Mouse (Mus musculus): Measurements from ENCODE around the gene Ctbp2. TPM values are rescaled to one million over a fixed set of nuclear protein-coding genes. Genes with fewer than 3 reads are reported as not detected.

The Ctbp2 gene
- total RNA-seq, 2 experiments from 2014 or later = 65.6 to 68.6 TPM

DNA sequence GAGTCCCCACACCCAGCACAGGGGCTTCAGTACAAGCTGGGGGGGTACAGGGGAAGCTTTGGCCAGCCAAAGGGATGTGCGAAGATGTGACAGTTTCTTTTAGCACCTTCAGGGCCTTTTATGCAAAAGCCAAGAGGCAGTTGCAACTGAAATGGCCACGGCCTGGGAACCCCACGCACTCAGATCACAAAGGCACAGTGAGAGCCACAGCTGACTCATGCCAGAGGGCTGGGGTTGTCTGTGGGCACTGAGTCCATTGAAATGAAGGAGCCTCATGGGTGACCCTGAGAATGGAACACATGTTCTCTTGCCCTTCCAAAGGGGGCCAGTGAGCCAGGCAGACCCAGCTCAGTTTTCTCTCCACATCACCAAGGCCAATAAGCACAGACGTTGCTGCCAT is 115.5 kb downstream of the Ctbp2 start:
- peak; percentile 60 to 76 for DNase-seq

DNA sequence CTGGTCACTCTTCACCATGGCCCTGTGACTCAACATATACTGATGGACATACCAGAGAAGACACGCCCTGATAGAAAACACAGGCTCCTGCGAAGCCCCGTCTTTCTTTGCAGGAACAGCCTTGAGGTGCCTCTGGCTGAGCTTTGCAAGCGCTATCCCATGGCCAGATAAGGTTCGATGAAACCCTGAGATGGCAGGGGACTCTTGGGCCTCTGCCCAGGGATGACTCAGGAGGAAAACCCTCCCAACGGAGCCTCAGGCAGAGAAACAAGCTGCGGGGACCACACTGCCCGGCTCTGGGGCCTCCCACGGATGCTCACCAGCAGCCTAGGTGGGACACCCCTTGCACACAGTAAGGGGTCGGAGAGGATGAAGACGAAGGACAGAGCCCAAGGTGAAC is 116.8 kb downstream of the Ctbp2 start:
- DNase-seq = peak; percentile 93 to 94

DNA sequence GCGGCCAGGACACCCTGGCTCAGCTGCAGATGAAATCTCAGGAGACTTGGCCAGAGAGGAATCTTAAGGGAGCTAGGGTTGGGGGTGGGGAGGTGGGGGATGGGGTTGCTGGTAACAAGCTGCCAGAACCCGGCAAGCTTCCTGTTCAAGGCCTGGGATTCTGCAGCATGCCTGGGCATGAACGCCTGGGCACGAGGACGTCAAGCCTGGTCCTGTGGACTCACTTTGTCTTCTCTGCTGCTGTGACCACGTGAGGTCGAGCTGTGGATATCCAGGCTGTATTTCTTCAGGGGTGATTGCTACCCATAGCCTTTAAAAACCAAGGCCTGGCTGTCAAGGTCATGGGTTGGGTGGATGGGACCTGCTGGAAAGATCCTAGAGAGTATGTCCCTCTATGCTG is 118.4 kb downstream of the Ctbp2 start:
- DNase-seq = peak in 1 of 2 experiments; percentile 48

DNA sequence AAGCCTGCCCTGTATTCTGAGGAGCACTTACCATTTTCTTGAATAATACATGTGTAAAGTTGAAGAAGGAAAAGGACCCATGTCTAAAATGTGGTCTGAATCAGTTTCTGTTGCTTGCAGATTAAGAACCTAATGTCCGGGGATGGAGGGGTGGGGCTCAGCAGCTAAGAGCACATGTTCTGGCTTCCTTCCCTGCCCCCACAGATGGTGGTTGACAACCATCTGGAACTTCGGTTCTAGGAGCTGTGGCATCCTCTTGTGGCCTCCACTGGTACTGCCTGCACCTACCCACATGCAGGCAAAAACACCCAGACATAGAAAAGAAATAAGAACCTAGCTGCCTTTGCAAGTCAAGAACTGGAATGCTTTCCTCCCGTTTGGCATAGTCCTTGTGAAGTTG is 120.7 kb downstream of the Ctbp2 start:
- DNase-seq = peak; percentile 82 to 88

DNA sequence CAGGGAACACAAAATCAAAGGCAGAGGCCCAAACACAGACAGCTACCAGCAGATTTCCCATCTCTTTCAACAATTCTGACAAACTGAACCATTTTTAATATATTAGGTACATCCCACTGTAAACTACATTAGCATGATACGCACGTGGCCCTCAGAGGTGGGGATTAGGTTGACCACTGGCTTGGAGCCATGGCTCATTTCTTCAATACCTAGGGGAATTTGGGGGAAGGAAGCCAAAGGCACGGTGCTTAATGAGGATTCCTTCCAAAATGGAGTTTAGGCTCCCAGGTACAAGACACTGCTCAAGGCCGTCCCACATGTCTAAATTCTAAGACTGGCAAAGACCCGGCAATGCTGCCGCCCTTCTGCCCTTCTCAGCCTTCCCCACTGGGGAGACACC is 121.9 kb downstream of the Ctbp2 start:
- no peak for DNase-seq

DNA sequence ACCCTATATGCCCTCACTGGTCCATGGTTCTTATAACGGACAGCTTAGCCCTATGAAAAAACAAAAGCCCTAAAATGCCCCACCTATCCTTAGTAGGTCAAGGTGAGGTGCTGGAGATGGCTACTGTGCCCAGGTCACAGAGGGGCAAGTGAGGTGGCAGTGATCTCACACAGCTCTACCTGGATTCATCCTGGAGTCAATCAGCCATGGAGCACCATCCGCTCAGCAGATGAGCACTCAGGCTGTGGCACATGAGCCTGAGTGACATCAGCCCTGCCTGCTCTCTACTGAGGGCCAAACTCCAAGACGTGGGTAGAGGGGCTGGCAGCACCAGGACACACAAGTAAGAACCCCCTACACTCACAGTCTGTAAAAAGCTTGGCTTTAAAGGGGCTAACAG is 122.8 kb downstream of the Ctbp2 start:
- no peak for DNase-seq

DNA sequence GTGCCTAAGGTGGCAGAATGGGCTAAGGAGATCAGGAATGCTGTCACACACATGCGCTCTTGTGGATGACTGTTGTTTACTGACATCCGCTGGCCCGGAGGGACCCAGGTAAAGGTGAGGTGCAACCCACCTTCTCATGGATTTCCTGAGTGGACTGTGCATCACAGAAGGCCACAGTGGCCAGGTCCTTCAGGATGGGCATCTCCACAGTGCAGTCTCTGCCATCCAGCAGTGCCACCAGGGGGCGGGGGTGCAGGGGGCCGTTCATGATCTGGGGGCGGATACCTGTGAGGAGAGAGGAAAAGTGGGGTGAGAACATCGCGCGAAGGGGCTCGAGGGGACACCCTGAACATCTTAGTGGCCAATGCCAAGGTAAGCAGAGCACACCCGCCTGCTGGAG is 125.1 kb downstream of the Ctbp2 start:
- no peak for DNase-seq

DNA sequence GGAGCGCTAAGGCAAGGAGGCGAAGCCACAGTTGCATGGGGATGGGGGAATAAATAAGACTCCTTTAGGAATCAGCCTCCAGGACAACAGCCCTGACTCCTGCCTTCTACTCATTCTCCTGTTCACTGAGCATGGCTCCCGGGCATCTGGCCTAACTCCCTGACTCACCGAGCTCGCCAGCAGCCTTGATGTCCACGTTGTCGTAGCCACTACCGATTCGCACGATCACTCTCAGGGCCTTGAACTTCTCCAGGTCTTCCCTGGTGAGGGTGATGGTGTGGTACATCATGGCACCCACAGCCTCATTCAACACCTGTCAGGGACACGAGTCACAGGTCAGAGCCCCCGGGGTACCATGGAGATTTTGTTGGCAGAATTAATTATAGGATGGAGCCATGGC is 125.5 kb downstream of the Ctbp2 start:
- peak; percentile 85 to 89 for DNase-seq

DNA sequence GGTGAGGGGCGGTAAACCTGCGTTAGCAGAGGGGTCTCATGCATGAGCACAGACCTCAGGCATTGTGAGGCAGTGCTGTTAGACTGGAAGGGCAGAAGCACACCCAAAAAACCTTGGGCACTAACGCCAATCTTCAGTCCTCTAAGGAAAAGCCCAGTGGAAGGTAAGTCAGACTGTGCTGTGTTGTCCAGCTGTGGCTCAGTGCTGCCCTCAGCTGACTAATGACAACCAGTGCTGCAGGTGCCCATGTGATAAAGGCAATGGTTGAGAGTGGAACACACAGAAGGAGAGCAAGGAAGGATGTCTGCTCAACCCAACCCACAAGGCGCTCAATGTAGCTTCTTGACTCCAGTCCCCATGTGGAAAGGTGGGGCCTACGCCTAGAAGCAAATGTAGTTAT is 127.8 kb downstream of the Ctbp2 start:
- peak in 1 of 2 experiments; percentile 66 for DNase-seq

DNA sequence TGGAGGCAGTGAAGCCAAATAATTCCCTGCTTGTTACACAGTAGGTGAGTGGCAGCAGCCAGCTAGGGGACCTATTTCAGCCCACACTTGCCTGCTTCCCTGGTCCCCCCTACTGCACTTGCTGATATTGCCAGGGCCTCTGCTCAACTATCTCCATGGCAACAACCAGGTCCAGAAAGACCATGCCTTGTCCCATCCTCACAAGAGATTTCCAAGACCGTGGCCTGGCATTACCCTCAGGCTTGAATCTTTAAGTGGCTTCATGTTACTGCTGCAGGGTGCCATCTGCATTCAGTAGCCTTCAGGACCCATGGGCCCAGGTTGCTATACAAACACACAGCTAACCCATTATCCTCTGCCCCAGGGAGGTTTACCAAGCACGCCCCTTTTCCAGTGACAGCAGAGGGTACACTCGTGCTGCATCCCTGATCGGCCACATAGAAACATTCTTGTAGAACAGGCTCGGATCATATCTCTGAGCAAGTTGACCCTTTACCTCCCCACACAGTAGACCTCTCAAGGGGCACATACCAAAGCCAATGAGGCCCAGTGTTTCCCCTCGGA is 129.4 kb downstream of the Ctbp2 start:
- DNase-seq = no peak

DNA sequence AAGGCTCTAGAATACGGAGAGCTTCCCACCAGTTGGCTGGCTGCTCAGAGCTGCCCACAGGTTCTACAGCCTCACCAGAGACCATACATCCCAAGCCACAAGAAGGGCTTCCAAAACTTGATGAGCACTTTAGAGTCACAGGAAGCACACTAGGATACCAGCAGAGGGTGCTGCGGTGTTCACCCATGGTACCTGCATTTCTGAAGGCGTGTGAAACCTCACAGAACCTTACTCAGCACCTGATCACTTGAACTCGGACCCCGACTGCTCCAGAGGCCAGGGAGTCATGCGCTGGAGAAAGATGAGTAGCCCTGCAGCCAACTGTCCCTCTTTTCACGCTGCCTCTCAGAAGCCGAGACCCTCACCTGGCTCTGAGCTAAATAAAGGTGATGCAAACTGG is 130.0 kb downstream of the Ctbp2 start:
- no peak for DNase-seq

DNA sequence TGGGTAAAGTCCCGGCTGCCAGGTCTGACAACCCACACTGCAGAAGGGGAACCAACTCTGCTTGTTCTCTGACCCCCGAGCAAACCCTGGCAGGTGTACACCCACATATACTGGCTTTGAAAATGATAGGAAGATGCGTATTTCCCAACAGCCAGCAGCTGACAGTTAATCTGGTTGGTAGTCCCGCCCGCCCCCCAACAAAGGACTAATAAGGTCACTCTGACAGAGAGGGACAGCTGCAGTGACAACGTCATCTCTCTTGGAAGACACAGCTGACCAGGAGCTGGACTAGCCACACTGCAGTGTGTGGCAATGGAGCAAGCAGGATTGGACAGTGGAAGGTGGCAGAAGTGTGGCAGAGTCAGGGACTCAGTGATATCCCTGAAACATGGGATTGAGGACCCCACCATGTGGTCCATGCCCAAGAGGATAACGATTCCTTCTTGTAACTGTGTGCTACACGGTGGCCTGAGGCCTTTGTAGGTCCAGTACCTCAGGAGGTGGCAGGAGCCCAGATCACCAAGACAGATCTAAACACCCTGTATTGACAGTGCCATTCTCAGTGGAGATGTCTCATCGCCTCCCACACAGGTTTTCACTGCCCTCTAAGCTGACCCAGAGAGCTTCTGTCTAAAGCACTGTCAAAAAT is 131.1 kb downstream of the Ctbp2 start:
- no peak for DNase-seq

DNA sequence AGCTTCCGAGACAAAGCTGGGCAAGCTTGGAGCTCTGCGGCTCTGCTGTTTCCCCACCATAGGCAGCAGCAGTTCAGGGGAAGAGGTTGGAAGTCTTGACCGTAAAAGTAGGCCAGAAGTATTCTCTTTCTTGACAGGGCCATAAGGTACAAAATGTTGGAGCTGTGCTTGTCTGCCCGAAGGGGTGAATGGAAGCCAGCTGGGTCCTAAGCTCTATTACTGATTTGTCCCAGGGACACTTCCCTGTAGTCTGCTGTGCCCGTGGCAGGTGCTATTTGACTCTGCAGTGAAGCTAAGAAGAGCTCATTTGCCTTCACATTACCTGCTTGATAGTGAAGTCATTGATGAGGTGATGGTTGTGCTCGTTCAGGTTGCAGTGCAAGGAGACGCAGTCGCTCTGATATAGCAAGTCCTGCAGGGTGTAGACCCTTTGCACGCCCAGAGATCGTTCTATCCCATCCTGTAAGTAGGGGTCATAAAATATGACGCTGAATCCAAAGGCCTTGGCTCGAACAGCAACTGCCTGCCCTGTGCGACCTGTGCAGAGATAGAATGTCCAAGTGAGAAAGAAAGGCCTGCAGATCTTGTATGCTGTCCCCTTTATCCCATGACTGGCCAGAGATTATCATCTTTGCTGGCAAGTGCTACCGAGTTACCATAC is 132.8 kb downstream of the Ctbp2 start:
- DNase-seq = no peak

DNA sequence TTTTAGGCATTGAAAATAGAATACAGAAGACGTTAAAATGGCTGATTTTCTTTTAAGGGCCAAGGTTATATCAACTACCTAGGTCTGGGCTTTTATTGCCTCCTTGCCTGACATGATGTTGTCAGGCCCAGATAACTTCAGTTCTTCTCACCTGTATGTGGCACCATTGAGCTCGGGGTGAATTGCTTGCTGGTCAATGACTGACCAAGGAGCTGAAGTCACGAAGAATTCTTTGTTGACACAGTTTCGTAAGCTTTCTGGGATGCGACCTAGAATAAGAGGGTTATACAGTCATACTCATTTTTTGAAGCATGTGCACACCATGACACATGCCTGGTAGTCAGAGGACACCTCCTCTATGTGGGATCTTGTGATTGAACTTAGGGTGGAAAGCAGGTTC is 134.3 kb downstream of the Ctbp2 start:
- DNase-seq = no peak

DNA sequence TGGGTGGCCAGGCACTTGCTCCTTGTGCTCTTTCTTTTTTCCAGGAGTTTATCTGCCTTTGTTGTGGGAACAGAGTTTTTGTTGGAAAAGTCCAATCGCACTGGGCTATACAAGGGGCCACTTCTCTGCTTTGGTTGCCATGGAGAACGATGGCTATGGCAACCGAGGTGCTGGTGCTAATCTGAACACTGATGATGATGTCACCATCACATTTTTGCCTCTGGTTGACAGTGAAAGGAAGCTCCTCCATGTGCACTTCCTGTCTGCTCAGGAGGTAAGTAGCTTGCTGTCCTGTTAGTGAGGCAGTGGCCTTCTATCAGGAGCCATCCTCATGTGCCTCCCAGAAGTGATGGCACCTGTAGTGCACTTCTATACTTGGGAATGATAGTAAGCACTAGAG is 141.5 kb downstream of the Ctbp2 start:
- DNase-seq = no peak

DNA sequence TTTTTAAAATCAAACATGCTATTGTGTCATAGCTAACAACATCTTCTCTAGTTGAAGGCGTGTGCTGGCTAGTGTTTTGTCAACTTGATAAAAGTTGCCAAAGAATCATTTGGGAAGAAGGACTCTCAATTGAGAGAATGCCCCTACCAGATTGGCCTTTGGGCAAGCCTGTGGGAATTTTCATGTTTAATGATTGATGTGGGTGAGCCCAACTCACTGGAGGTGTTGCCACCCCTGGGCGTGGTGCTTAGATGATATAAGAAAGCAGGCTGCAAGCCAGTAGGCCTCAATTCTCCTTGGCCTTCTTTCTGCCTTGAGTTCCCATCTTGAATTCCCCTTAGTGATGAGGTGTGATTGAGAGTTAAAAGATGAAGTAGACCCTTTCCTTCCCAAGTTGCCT is 146.2 kb downstream of the Ctbp2 start:
- DNase-seq = no peak

DNA sequence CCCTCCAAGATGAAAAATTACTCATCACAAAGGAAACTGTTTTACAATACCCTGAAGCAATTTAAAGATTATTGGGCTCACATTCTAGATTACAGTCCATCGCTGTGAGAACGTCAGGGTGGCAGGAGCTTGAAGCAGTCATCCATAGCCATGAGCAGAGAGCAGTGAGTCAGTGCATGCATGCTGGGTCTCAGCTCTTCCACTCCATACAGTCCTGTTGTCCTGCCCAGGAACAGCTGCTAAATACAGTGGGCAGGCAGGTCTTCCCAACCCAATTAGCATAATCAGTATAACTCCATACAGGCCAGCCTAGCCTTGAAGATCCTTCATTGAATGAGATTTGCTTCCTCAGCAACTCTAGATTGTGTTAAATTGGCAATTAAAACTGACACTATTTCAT is 148.1 kb downstream of the Ctbp2 start:
- no peak for DNase-seq

DNA sequence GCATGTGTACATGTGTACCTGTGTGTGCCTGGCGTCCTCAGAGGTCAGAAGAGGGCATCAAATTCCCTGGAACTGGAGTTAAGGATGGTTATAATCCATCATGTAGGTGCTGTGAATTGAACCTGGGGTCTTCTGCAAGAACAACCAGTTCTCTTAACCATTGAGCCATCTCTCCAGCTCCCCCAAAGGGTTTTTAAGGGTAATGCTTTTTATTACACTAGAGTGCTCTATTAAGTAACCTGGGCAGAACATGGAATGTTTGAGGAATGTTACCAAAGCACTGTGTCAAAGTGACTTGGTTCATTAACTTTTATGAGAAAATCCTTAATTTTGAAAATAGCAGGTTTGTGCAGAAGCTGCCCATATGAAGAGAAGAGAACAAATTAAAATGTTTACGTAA is 152.1 kb downstream of the Ctbp2 start:
- no peak for DNase-seq

DNA sequence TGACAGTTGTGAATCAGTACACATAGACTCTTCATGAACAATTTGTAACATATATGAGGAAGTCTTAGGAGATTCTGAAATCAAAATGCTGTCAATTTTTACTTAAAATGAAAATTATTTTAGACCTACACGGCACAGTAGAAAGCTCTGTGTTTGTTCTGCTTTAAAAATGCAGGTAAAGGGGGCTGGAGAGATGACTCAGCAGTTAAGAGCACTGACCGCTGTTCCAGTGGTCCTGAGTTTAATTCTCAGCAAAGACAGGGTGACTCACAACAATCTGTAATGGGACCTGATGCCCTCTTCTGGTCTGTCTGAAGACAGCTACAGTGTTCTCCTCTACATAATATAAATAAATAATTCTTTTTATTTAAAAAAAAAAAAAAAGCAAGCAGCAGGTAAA is 158.4 kb downstream of the Ctbp2 start:
- DNase-seq = no peak

DNA sequence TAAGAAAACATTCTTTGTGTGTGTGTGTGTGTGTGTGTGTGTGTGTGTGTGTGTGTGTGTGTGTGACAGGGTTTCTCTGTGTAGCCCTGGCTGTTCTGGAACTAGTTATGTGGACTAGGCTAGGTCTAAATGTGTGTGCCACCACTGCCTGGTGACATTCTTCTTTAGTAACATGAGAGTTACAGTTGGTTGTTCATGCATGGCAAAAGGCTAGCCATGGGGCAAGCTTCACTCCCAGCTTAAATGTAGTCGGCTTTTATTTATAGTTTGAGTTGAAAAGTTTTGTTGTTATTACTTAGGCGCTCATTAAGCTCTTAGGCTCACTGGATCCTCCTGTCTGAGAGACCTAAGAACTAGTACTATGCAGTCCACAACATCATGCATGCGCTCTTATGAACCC is 159.8 kb downstream of the Ctbp2 start:
- DNase-seq = no peak

DNA sequence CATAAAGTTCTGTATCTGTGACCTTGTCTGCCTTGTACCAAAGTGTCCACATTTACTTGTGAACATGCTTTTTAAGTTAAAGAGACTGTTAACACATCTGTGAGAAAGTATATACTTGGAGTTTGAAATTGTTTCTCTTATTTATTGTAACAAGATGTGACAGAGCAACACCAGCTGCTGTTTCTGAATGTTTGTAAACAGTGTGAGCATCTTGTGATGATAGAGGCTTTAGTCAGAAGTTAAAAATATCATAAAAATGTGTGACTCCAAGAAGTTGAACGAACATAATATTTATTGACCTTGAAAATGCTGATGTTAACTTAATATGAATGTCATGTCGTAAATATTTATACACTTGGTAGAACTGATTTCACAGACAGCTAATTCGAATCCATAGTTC is 173.5 kb downstream of the Ctbp2 start:
- DNase-seq = no peak

DNA sequence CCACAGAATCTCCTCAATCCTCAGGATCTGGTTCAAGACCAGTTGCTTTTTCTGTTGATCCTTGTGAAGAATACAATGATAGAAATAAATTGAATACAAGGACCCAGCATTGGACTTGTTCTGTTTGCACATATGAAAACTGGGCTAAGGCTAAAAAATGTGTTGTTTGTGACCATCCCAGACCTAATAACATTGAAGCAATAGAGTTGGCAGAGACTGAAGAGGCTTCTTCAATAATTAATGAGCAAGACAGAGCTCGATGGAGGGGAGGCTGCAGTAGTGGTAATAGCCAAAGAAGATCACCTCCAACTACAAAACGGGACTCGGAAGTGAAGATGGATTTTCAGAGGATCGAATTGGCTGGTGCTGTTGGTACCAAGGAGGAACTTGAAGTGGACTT is 174.2 kb downstream of the Ctbp2 start:
- DNase-seq = no peak

DNA sequence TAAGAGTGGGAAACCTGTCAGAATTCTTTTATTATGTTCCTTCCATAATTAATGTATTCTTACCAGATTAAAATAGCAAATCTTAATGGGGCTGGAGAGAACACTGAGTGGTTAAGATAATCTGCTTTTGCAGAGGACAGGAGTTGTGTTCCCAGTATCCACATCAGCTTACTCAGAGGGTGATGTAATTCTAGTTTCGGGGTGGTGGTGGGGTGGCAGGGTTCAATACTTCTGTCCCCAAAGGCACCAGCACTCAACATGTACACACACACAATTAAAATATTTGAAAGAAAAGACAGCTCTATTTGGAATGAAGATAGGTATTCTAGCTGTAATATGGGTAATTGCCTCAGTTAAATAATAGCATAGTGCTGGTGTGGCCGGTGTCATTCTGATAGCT is 183.6 kb downstream of the Ctbp2 start:
- DNase-seq = no peak

DNA sequence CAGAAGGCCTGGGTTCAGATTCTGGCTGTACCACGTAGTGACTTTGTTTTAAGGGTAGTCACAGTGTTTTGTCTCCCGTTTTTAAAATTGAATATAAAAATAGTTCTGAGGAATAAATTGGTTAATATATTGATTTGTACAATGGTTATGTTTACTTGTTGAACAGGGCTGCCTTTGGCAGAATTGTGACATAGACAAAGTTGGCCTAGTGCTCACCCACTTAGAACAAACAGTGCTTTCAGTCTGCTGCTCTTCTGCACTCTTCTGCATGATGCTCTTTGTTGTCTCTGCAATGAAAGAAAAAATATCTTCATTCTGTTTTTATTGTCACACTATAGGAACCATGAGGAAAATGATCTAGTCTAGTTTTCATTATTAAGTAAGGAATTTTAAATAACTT is 185.0 kb downstream of the Ctbp2 start:
- DNase-seq = no peak
